Mouse (Mus musculus): ENCODE results near the gene Fam133b.
"Not testable (repeated sequence)": the region's sequence is repeated elsewhere in the genome, so short reads cannot be mapped to it uniquely, and the experiment has no call there.

Fam133b gene

GRCm38 (mm10) chr5:3521741-3522140 lies 21.9 kb upstream of the Fam133b start:
- no peak for DNase-seq

- DNase-seq = no peak
These were observed 20.8 kb upstream of the Fam133b start for GRCm38 (mm10) chr5:3522826-3523225.

GRCm38 (mm10) chr5:3527041-3527691 lies 16.5 kb upstream of the Fam133b start:
- peak; percentile 52 to 59 for DNase-seq

- no peak for DNase-seq
These were observed 13.9 kb upstream of the Fam133b start for GRCm38 (mm10) chr5:3529585-3530189.

- not testable (repeated sequence) for DNase-seq
These were observed 11.6 kb upstream of the Fam133b start for GRCm38 (mm10) chr5:3532048-3532447.

- no peak for DNase-seq
These were observed 6.9 kb upstream of the Fam133b start for GRCm38 (mm10) chr5:3536592-3537212.

- no peak for DNase-seq
These were observed 4.8 kb upstream of the Fam133b start for GRCm38 (mm10) chr5:3538505-3539472.

- no peak for DNase-seq
These were observed 1.8 kb upstream of the Fam133b start for GRCm38 (mm10) chr5:3541871-3542270.

GRCm38 (mm10) chr5:3544480-3544769 lies 792 bp downstream of the Fam133b start:
- no peak for DNase-seq

- peak in 1 of 2 experiments; percentile 39 for DNase-seq
These were observed 2.6 kb downstream of the Fam133b start for GRCm38 (mm10) chr5:3546226-3546625.

- no peak for DNase-seq
These were observed 7.8 kb downstream of the Fam133b start for GRCm38 (mm10) chr5:3551481-3551880.

GRCm38 (mm10) chr5:3554198-3554597 lies 10.6 kb downstream of the Fam133b start:
- DNase-seq = no peak

- no peak for DNase-seq
These were observed 27.6 kb downstream of the Fam133b start, which contains the start of gene 1700109H08Rik for GRCm38 (mm10) chr5:3571266-3571665. TSS of gene 1700109H08Rik (plus strand) at chr5:3571566.

- DNase-seq = no peak
These were observed 31.2 kb downstream of the Fam133b start for GRCm38 (mm10) chr5:3574825-3575224.

- DNase-seq = no peak
These were observed 34.3 kb downstream of the Fam133b start for GRCm38 (mm10) chr5:3577939-3578338.

GRCm38 (mm10) chr5:3579066-3579465 lies 35.4 kb downstream of the Fam133b start:
- no peak for DNase-seq

GRCm38 (mm10) chr5:3595693-3596398 lies 52.2 kb downstream of the Fam133b start, which contains the start of gene Pex1:
TSS of gene Pex1 (plus strand) at chr5:3596066.
- peak; percentile 94 to 97 for DNase-seq

- peak; percentile 86 to 92 for DNase-seq
These were observed 52.8 kb downstream of the Fam133b start, which contains the start of gene Rbm48 for GRCm38 (mm10) chr5:3596399-3596766. TSS of gene Rbm48 (minus strand) at chr5:3596585.

GRCm38 (mm10) chr5:3597171-3597570 lies 53.5 kb downstream of the Fam133b start:
- no peak for DNase-seq

- DNase-seq = no peak
These were observed 55.1 kb downstream of the Fam133b start for GRCm38 (mm10) chr5:3598766-3599165.

GRCm38 (mm10) chr5:3600298-3600697 lies 56.7 kb downstream of the Fam133b start:
- no peak for DNase-seq

- DNase-seq = no peak
These were observed 57.2 kb downstream of the Fam133b start for GRCm38 (mm10) chr5:3600790-3601189.
